In genomic region chr19:53107361-53108247, GRCm38 (mm10) we compare ENCODE assay signal across 16 mouse cellular contexts. TPM values are rescaled to one million over a fixed set of nuclear protein-coding genes. Genes with fewer than 3 reads are reported as not detected.
DNase-seq lines count a peak whose midpoint lies in the region; TF ChIP-seq lines count a peak whose summit lies in the region.
"Had no signal": no experiment of that assay in that cellular context is flagged by ENCODE, and none has a peak within 500 bp of the region (broad histone marks: within the 10 kb centered on the region; RNA-seq: fewer than 3 reads in every experiment).

No protein-coding gene starts in this region.

- H3K27ac ChIP-seq in layer of hippocampus, adult 2 months, result peak overlapping the region; percentile 81
- H3K27ac ChIP-seq in MEL (ENCODE audit: control insufficient read depth, low read depth, low read length), result peak overlapping the region; percentile 74
- no peak overlapping the region for H3K27ac ChIP-seq in limb, embryonic 10.5 days
- H3K27ac ChIP-seq: heart, embryonic 13.5 days; hindbrain, embryonic 13.5 days; limb, embryonic 13.5 days; midbrain, embryonic 15.5 days; neural tube, embryonic 12.5 days had no signal

- TF ChIP-seq EP300 in MEL (IDR thresholded peaks at IDR 0.05; ENCODE audit: low read depth in 1 of 2, low read length in 2 of 2), result peak; percentile 78 to 89

- peaks cover 0 to 20% of the 10 kb centered on the region in 2 experiments; a peak in 2 of 4 replicates for H3K36me3 ChIP-seq in MEL (ENCODE audit: control insufficient read depth in 1 of 2, insufficient read depth in 2 of 2, low read length in 2 of 2)
- no peaks in the 10 kb centered on the region for H3K36me3 ChIP-seq in limb, embryonic 10.5 days
- H3K36me3 ChIP-seq: heart, embryonic 13.5 days; hindbrain, embryonic 13.5 days; limb, embryonic 13.5 days; midbrain, embryonic 15.5 days; neural tube, embryonic 12.5 days had no signal

- no peak for TF ChIP-seq POLR2A in MEL (IDR thresholded peaks at IDR 0.05; ENCODE audit: control insufficient read depth in 1 of 2, insufficient read depth in 1 of 2, low read depth in 1 of 2, low read length in 2 of 2, poor library complexity in 1 of 2)

- no peaks in the 10 kb centered on the region for H3K9me3 ChIP-seq in MEL (replicated peaks; ENCODE audit: insufficient read depth, low read length)
- no peaks in the 10 kb centered on the region for H3K9me3 ChIP-seq in limb, embryonic 10.5 days (replicated peaks)
- H3K9me3 ChIP-seq: heart, embryonic 13.5 days; hindbrain, embryonic 13.5 days; limb, embryonic 13.5 days; midbrain, embryonic 15.5 days; neural tube, embryonic 12.5 days had no signal

- no peak overlapping the region; the same call in 1 of the 2 replicates for H3K4me3 ChIP-seq in layer of hippocampus, adult 2 months
- H3K4me3 ChIP-seq in MEL (ENCODE audit: control insufficient read depth in 1 of 2, insufficient read depth in 1 of 2, low read depth in 2 of 2, low read length in 2 of 2), result peak overlapping the region; percentile 2 to 25; a peak in 3 of 4 replicates
- no peak overlapping the region for H3K4me3 ChIP-seq in limb, embryonic 10.5 days
- H3K4me3 ChIP-seq: heart, embryonic 13.5 days; hindbrain, embryonic 13.5 days; limb, embryonic 13.5 days; midbrain, embryonic 15.5 days; neural tube, embryonic 12.5 days had no signal

- peaks cover 15 to 21% of the 10 kb centered on the region in 2 experiments for H3K4me1 ChIP-seq in MEL (ENCODE audit: control insufficient read depth in 1 of 2, insufficient read depth in 2 of 2, low read length in 2 of 2)
- H3K4me1 ChIP-seq in limb, embryonic 10.5 days, result peaks cover 18% of the 10 kb centered on the region
- H3K4me1 ChIP-seq: neural tube, embryonic 12.5 days had no signal

- no peaks in the 10 kb centered on the region for H3K27me3 ChIP-seq in MEL (ENCODE audit: control insufficient read depth in 1 of 2, insufficient read depth in 2 of 2, low read length in 2 of 2)
- H3K27me3 ChIP-seq in limb, embryonic 10.5 days (ENCODE audit: low read depth, poor library complexity, severe bottlenecking), result no peaks in the 10 kb centered on the region
- H3K27me3 ChIP-seq: CH12.LX; heart, embryonic 13.5 days; hindbrain, embryonic 13.5 days; limb, embryonic 13.5 days; midbrain, embryonic 15.5 days; neural tube, embryonic 12.5 days; Patski had no signal

- DNase-seq in adrenal gland, adult 2 months, result peak; percentile 22
- DNase-seq in adrenal gland, adult 8-10 months, result no peak
- DNase-seq in layer of hippocampus, adult 2 months (ENCODE audit: low spot score in 2 of 2), result no peak
- no peak for DNase-seq in layer of hippocampus, adult 11-12 months (ENCODE audit: low spot score)
- peak; percentile 65 for DNase-seq in MEL (ENCODE audit: low read depth, low spot score)
- DNase-seq in lung, postnatal 14 days, result peak; percentile 23
- DNase-seq in right cerebral cortex, postnatal 14 days, result no peak
- DNase-seq in limb, embryonic 10.5 days (ENCODE audit: low spot score), result no peak
- DNase-seq: cerebellum, adult 9-11 months had no signal

- no peaks in the 10 kb centered on the region for H3K79me2 ChIP-seq in MEL (ENCODE audit: control insufficient read depth, insufficient read depth, low read length, poor library complexity)

- 91% methylated on average over 18 of the region's 18 CpGs for WGBS in limb, embryonic 10.5 days

- H3K9ac ChIP-seq in MEL (ENCODE audit: control insufficient read depth, low read depth, low read length, poor library complexity, severe bottlenecking), result peak overlapping the region; percentile 45
- H3K9ac ChIP-seq: heart, embryonic 13.5 days; hindbrain, embryonic 13.5 days; limb, embryonic 13.5 days; midbrain, embryonic 15.5 days; neural tube, embryonic 12.5 days had no signal

- TF ChIP-seq CTCF in layer of hippocampus, adult 2 months (conservative IDR thresholded peaks at IDR 0.05), result no peak
- TF ChIP-seq CTCF in MEL (IDR thresholded peaks at IDR 0.05 in 2 of 3, conservative IDR thresholded peaks at IDR 0.05 in 1 of 3; ENCODE audit: control insufficient read depth in 1 of 3, insufficient read depth in 1 of 3, low read depth in 2 of 3, low read length in 3 of 3, poor library complexity in 1 of 3, severe bottlenecking in 1 of 3), result no peak

- TF ChIP-seq RAD21 in MEL (IDR thresholded peaks at IDR 0.05; ENCODE audit: low read depth, low read length), result no peak

TF ChIP-seq in MEL, 35 proteins besides CTCF, POLR2A, EP300 and RAD21:
- TF ChIP-seq SIN3A (IDR thresholded peaks at IDR 0.05; ENCODE audit: low read length) (peak; percentile 64), HCFC1 (IDR thresholded peaks at IDR 0.05; ENCODE audit: low read depth, low read length) (0 out of 2 replicates have a peak, but pooled peaks have one; percentile 11), E2F4 (IDR thresholded peaks at IDR 0.05; ENCODE audit: borderline replicate concordance, low read depth, low read length) (no peak), NELFE (IDR thresholded peaks at IDR 0.05; ENCODE audit: low read depth, low read length) (no peak), USF1 (IDR thresholded peaks at IDR 0.05; ENCODE audit: low read depth, low read length) (peak; percentile 64; the same call in 1 of the 2 replicates), GATA1 (IDR thresholded peaks at IDR 0.05; ENCODE audit: low read depth, low read length) (peak; percentile 70), ZMIZ1 (IDR thresholded peaks at IDR 0.05; ENCODE audit: low read depth, low read length) (no peak), MAZ (IDR thresholded peaks at IDR 0.05; ENCODE audit: low read depth, low read length) (no peak), USF2 (IDR thresholded peaks at IDR 0.05; ENCODE audit: borderline replicate concordance in 1 of 2, insufficient read depth in 1 of 2, low read depth in 1 of 2, low read length in 2 of 2) (no peak), GABPA (IDR thresholded peaks at IDR 0.05; ENCODE audit: low read depth, low read length) (no peak), MYB (IDR thresholded peaks at IDR 0.05; ENCODE audit: low read depth, low read length) (peak; percentile 70; the same call in 1 of the 2 replicates), TBP (IDR thresholded peaks at IDR 0.05; ENCODE audit: low read depth, low read length) (no peak), MAX (IDR thresholded peaks at IDR 0.05; ENCODE audit: low read length) (peak; percentile 11; the same call in 1 of the 2 replicates), ETS1 (IDR thresholded peaks at IDR 0.05; ENCODE audit: low read depth, low read length) (peak; percentile 81), ZC3H11A (IDR thresholded peaks at IDR 0.05; ENCODE audit: low read depth, low read length) (no peak), UBTF (IDR thresholded peaks at IDR 0.05; ENCODE audit: borderline replicate concordance, insufficient read depth, low read depth, low read length) (no peak), BHLHE40 (IDR thresholded peaks at IDR 0.05; ENCODE audit: borderline replicate concordance, low read depth, low read length) (no peak), KAT2A (conservative IDR thresholded peaks at IDR 0.05; ENCODE audit: low read depth, low read length) (no peak; the same call in 1 of the 2 replicates), TCF12 (IDR thresholded peaks at IDR 0.05; ENCODE audit: low read depth, low read length) (peak; percentile 20; the same call in 1 of the 2 replicates), CHD1 (IDR thresholded peaks at IDR 0.05; ENCODE audit: low read depth, low read length) (0 out of 2 replicates have a peak, but pooled peaks have one; percentile 59)
TF ChIP-seq in MEL: peak in this region for 9.

RNA-seq across cellular contexts. Expression of gene Add3, which starts 32.6 kb away (rescaled TPM):
- total RNA-seq in adrenal gland, adult 2 months (2021), result 10 to 100 TPM; 43.1 to 46.6 TPM
- polyA plus RNA-seq in adrenal gland, adult 2 months (2012; rRNA removed), result 9.4 and 11.6 TPM in 2 replicates
- 10 to 100 TPM; 36.0 to 42.1 (median 40.7) TPM for total RNA-seq in adrenal gland, adult 8-10 months (2022)
- 100 to 1,000 TPM; 125 to 129 TPM for total RNA-seq in layer of hippocampus, adult 2 months (2021)
- 14.0 and 33.0 TPM in 2 replicates for total RNA-seq in MEL (2012; rRNA removed)
- polyA plus RNA-seq in MEL (2012; ENCODE audit: insufficient read depth in 1 of 2, insufficient read length in 2 of 2, low read depth in 1 of 2, low replicate concordance in 2 of 2, missing spikeins in 1 of 2), result 10 to 100 TPM in 1 of 2 experiments, not detected in 1; 52.9 TPM
- 46.4 and 63.7 TPM in 2 replicates for polyA plus RNA-seq in limb, embryonic 10.5 days (2016; fragmentation: Nextera tagmentation; extraction: Ambion mirVana)

Comparison
In these comparisons a context has a peak if more than half of its experiments do, and no peak if none do; other contexts are left out.
1. DNase-seq: peak in adrenal gland, adult 2 months (single experiment), MEL (single experiment) and lung, postnatal 14 days (single experiment); none in adrenal gland, adult 8-10 months (single experiment), layer of hippocampus, adult 2 months (0 of 2), layer of hippocampus, adult 11-12 months (single experiment), right cerebral cortex, postnatal 14 days (single experiment) and limb, embryonic 10.5 days (single experiment).
2. H3K4me3 ChIP-seq: peak in MEL (2 of 2); none in layer of hippocampus, adult 2 months (single experiment) and limb, embryonic 10.5 days (single experiment).